Mouse (Mus musculus) left cerebral cortex, postnatal 4 days (tissue): Measurements from ENCODE around the gene Ms4a14. TPM values are rescaled to one million over a fixed set of nuclear protein-coding genes. Genes with fewer than 3 reads are reported as not detected.
"Not testable (repeated sequence)": the region's sequence is repeated elsewhere in the genome, so short reads cannot be mapped to it uniquely, and the experiment has no call there.

Experiments
- DNase-seq: peaks from one replicate; pipeline ENCODE4 v3.0.0-alpha.2; 2022
- intact Hi-C: fragments of 180-260 bp; cut with DNase I; formaldehyde crosslinking; loops from one replicate; pipeline ENCODE4 v1.15.1; 2025
- total RNA-seq, 2 experiments: library from RNA; stranded (reverse); gene quantifications; 2 replicates each; pipeline ENCODE4 v1.2.3; 2021

The Ms4a14 gene
- total RNA-seq, 2 experiments from 2014 or later, result 0.10 to 0.12 TPM

- intact Hi-C loops, result no loop called here
- no peak for DNase-seq
These were observed 49.6 kb downstream of the Ms4a14 start for GRCm38 (mm10) chr19:11264602-11265185.

GRCm38 (mm10) chr19:11263549-11263948 lies 50.7 kb downstream of the Ms4a14 start:
- intact Hi-C loops, result no loop called here
- no peak for DNase-seq

GRCm38 (mm10) chr19:11262932-11263331 lies 51.3 kb downstream of the Ms4a14 start:
- intact Hi-C loops, DNase-seq: not testable (repeated sequence)

- intact Hi-C loops, result no loop called here
- DNase-seq, result no peak
These were observed 52.7 kb downstream of the Ms4a14 start for GRCm38 (mm10) chr19:11261522-11261921.

Other genes with a start within 250 kb of the Ms4a14 start
- gene Ms4a8a, start 233.4 kb downstream of the Ms4a14 start, total RNA-seq, result not detected
- gene 1700017D01Rik, start 183.6 kb downstream of the Ms4a14 start, total RNA-seq, result not detected
- not detected for gene 1700025F22Rik, start 149.1 kb downstream of the Ms4a14 start, total RNA-seq
- not detected for gene Ms4a13, start 117.7 kb downstream of the Ms4a14 start, total RNA-seq
- not detected for gene Ms4a12, start 82.0 kb downstream of the Ms4a14 start, total RNA-seq
- under 1 TPM; 0.12 to 0.24 TPM for gene Ms4a1, start 48.2 kb downstream of the Ms4a14 start, total RNA-seq
- not detected for gene Ms4a5, start 30.6 kb downstream of the Ms4a14 start, total RNA-seq
- under 1 TPM; 0.77 to 0.86 TPM for gene Ms4a7, start 21.7 kb upstream of the Ms4a14 start, total RNA-seq
- gene Ms4a4a, start 61.1 kb upstream of the Ms4a14 start, total RNA-seq, result under 1 TPM in 1 of 2 experiments, not detected in 1; 0.80 TPM
- not detected for gene Ms4a4c, start 90.3 kb upstream of the Ms4a14 start, total RNA-seq
- not detected for gene Ms4a4b, start 129.1 kb upstream of the Ms4a14 start, total RNA-seq
- gene Ms4a6c, start 154.9 kb upstream of the Ms4a14 start, total RNA-seq, result 1 to 10 TPM; 1.4 to 1.8 TPM
- under 1 TPM in 1 of 2 experiments, not detected in 1; 0.10 TPM for gene Gm8369, start 171.5 kb upstream of the Ms4a14 start, total RNA-seq
- gene Ms4a6b, start 202.1 kb upstream of the Ms4a14 start, total RNA-seq, result 1 to 10 TPM; 1.0 to 1.4 TPM
- not detected for gene Ms4a4d, start 222.3 kb upstream of the Ms4a14 start, total RNA-seq